Mouse (Mus musculus): Measurements from ENCODE around the gene Cdnf. TPM values are rescaled to one million over a fixed set of nuclear protein-coding genes. Genes with fewer than 3 reads are reported as not detected.

Cdnf gene
- total RNA-seq, 2 experiments from 2014 or later: 43.6 to 50.0 TPM

Other genes with a start within 250 kb of the Cdnf start
- 10 to 100 TPM; 11.7 to 12.7 TPM for gene Nmt2, start 228.8 kb upstream of the Cdnf start, total RNA-seq (2021)
- 1 to 10 TPM; 5.3 to 6.1 TPM for gene Rpp38, start 180.4 kb upstream of the Cdnf start, total RNA-seq (2021)
- 1 to 10 TPM in 1 of 2 experiments, under 1 TPM in 1; 0.47 to 1.1 TPM for gene Acbd7, start 176.9 kb upstream of the Cdnf start, total RNA-seq (2021)
- gene Olah, start 115.8 kb upstream of the Cdnf start, total RNA-seq (2021): not detected
- gene Meig1, start 90.4 kb upstream of the Cdnf start, total RNA-seq (2021): not detected
- gene Dclre1c, start 88.9 kb upstream of the Cdnf start, total RNA-seq (2021): 1 to 10 TPM; 2.5 to 2.6 TPM
- gene Suv39h2, start 38.0 kb upstream of the Cdnf start, total RNA-seq (2021): under 1 TPM; 0.90 to 0.91 TPM
- gene Gm45902, start 240 bp upstream of the Cdnf start, total RNA-seq (2021): under 1 TPM; 0.43 to 0.57 TPM
- 10 to 100 TPM in 1 of 2 experiments, 1 to 10 TPM in 1; 9.9 to 10.6 TPM for gene Hspa14, start 216 bp upstream of the Cdnf start, total RNA-seq (2021)
- gene Fam107b, start 57.5 kb downstream of the Cdnf start, total RNA-seq (2021): 1 to 10 TPM; 1.6 to 2.7 TPM

Measured in gastrocnemius, adult 18-20 months (tissue).